Comparison of ENCODE assay signal across 8 mouse cellular contexts in the genomic region with DNA sequence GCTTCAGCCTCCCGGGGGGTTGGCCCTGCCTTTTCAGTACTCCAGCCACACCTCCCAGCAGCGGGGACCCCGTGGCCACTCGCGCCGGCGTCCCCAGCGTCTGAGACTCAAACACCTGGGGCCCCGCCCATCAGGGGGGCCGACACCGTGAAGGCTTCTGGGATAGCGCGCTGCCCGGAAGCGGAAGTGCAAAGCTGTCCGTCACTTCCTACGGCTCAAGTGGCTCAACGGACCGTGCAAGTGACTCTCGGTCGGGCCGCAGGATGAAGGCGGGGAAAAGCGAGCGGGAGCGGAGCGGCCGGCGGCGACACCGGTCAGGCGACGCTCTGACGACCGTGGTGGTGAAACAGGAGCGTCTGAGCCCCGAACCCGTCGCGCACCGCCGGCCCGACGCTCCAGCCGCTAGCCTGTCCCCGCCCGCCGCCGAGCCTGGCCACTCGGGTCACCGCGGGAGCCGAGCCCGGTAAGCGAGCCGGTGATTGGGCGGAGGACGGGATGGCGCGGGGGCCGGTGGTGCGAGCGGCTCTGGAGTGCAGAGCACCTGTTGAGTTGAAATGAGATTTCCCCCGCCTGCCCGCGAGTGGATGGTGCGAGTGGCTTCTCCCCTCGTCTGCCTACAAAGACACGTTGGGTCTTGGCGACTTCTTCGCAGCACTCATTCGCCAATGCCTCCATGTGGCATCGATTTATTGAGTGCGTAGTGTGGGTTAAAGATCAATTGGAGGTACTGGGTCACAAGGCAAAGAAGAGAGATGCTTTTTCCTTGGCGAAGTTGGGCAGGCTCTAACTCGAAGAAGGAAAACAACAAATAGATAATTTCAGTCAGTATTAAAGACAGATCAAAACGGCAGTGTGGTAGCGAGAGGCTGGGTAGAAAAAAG. TPM values are rescaled to one million over a fixed set of nuclear protein-coding genes. Genes with fewer than 3 reads are reported as not detected.
DNase-seq lines count a peak whose midpoint lies in the region; ATAC-seq lines count a peak whose summit lies in the region.

A gene (plus strand): TSS at position 183 of the 881 bp plus-strand sequence.

- H3K9me3 ChIP-seq in hindbrain, embryonic 16.5 days (ENCODE audit: control insufficient read depth, low read length) = no peaks in the 10 kb centered on the region

- peak within 1 kb of the TSS; percentile 94 for H3K4me3 ChIP-seq in hindbrain, embryonic 16.5 days (ENCODE audit: low read length)
- H3K4me3 ChIP-seq in macrophage (ENCODE audit: inconsistent target) = peak within 1 kb of the TSS; percentile 78

- WGBS in hindbrain, embryonic 16.5 days = 1% methylated on average over 77 of the region's 78 CpGs
- under 1% methylated on average over 78 of the region's 78 CpGs for WGBS in macrophage (ENCODE audit: missing documents)

- H3K4me1 ChIP-seq in hindbrain, embryonic 16.5 days (ENCODE audit: control insufficient read depth, insufficient read depth, low read depth, low read length) = peaks cover 14% of the 10 kb centered on the region

- peaks cover 20% of the 10 kb centered on the region for H3K36me3 ChIP-seq in hindbrain, embryonic 16.5 days (ENCODE audit: control insufficient read depth, insufficient read depth, low read length)
- H3K36me3 ChIP-seq in macrophage (ENCODE audit: inconsistent target) = peaks cover 23% of the 10 kb centered on the region

- H3K79me2 ChIP-seq in macrophage (ENCODE audit: inconsistent target) = peaks cover 50% of the 10 kb centered on the region

- H3K27me3 ChIP-seq in hindbrain, embryonic 16.5 days (replicated peaks; ENCODE audit: control insufficient read depth, insufficient read depth, low read length) = no peaks in the 10 kb centered on the region

- H3K27ac ChIP-seq in hindbrain, embryonic 16.5 days (ENCODE audit: low read depth, low read length) = peak within 1 kb of the TSS; percentile 67
- H3K27ac ChIP-seq in macrophage = no peak within 1 kb of the TSS; the same call in 1 of the 2 replicates

- H3K9ac ChIP-seq in hindbrain, embryonic 16.5 days (ENCODE audit: low read depth, low read length) = peak within 1 kb of the TSS; percentile 89

- peak within 1 kb of the TSS; percentile 90 for H3K4me2 ChIP-seq in hindbrain, embryonic 16.5 days (ENCODE audit: low read length)

- DNase-seq in R1 (ENCODE audit: low read depth, low spot score) = peak; percentile 97
- DNase-seq in cerebellum, postnatal 25 days = peak; percentile 97
- DNase-seq in frontal cortex, postnatal 36 days (ENCODE audit: low spot score in 2 of 2) = peak; percentile 96 to 97
- peak; percentile 95 to 97 for DNase-seq in left cerebral cortex, adult 18-20 months (ENCODE audit: low spot score in 2 of 2)
- peak; percentile 96 for DNase-seq in right cerebral cortex, adult 18-20 months
- peak; percentile 52 for DNase-seq in urinary bladder, postnatal 10 days (ENCODE audit: low spot score)

- peak; percentile 96 for ATAC-seq in hindbrain, embryonic 16.5 days

RNA-seq across cellular contexts. Expression of the gene that starts here (rescaled TPM):
- polyA plus RNA-seq in hindbrain, embryonic 16.5 days (2015; fragmentation: Nextera tagmentation; extraction: Ambion mirVana) = 20.6 and 22.0 TPM in 2 replicates
- 10 to 100 TPM; 15.1 to 16.0 TPM for total RNA-seq in left cerebral cortex, adult 18-20 months (2021)
- 10 to 100 TPM in 22 of 26 experiments, 1 to 10 TPM in 4; 6.2 to 19.7 (median 15.0) TPM for total RNA-seq in macrophage (2018; cell fraction: chromatin; rRNA removed)
- total RNA-seq in macrophage (2018; cell fraction: cytosol; rRNA removed) = 10 to 100 TPM; 14.5 to 23.3 (median 19.6) TPM
- total RNA-seq in macrophage (2018; cell fraction: nucleus; rRNA removed) = 10 to 100 TPM; 10.2 to 22.7 (median 17.1) TPM
- polyA plus RNA-seq in macrophage (2018) = 15.9 to 19.4 TPM (median 15.9 TPM) in 3 replicates
